35 mouse cellular contexts compared by ENCODE assay signal in the genomic region with DNA sequence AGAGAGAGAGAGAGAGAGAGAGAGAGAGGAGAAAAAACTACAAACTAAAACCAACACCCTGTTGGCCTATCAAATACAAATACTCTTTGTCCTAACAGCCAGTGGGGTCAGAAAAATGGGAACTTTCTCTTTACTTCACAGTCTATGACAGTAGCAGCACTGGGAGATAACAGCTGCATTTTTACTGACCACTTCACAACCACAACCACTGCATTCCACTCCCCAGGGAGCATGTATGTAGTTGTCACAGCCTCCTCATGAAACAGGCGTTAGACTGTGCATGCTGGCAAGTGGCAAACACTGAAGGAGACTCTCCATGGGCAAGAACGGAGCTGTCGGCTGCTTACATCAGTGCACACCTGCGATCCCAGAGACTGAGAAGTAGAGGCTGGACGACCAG.
"Had no signal": no experiment of that assay in that cellular context is flagged by ENCODE, and none has a peak within 500 bp of the region (broad histone marks: within the 10 kb centered on the region; RNA-seq: fewer than 3 reads in every experiment).

No protein-coding gene starts in this region.

- H3K36me3 ChIP-seq: heart, embryonic 12.5 days; heart, embryonic 13.5 days; heart, embryonic 15.5 days; hindbrain, embryonic 10.5 days; hindbrain, embryonic 12.5 days; hindbrain, embryonic 13.5 days; hindbrain, embryonic 15.5 days; intestine, embryonic 15.5 days; kidney, embryonic 15.5 days had no signal

- H3K9me3 ChIP-seq: heart, embryonic 12.5 days; heart, embryonic 13.5 days; heart, embryonic 15.5 days; hindbrain, embryonic 10.5 days; hindbrain, embryonic 12.5 days; hindbrain, embryonic 13.5 days; hindbrain, embryonic 15.5 days; intestine, embryonic 15.5 days; kidney, embryonic 15.5 days had no signal

- H3K27me3 ChIP-seq: heart, embryonic 12.5 days; heart, embryonic 13.5 days; heart, embryonic 15.5 days; hindbrain, embryonic 12.5 days; hindbrain, embryonic 13.5 days; hindbrain, embryonic 15.5 days; intestine, embryonic 15.5 days; kidney, embryonic 15.5 days had no signal

- H3K4me3 ChIP-seq: heart, embryonic 12.5 days; heart, embryonic 13.5 days; heart, embryonic 15.5 days; hindbrain, embryonic 10.5 days; hindbrain, embryonic 12.5 days; hindbrain, embryonic 13.5 days; hindbrain, embryonic 15.5 days; intestine, embryonic 15.5 days; kidney, embryonic 15.5 days; layer of hippocampus, adult 2 months; left cerebral cortex, adult 2 months had no signal

- H3K27ac ChIP-seq: heart, embryonic 13.5 days; heart, embryonic 15.5 days; hindbrain, embryonic 10.5 days; hindbrain, embryonic 12.5 days; hindbrain, embryonic 13.5 days; hindbrain, embryonic 14.5 days; hindbrain, embryonic 15.5 days; hindbrain, postnatal 0 days; intestine, embryonic 15.5 days; kidney, embryonic 15.5 days; kidney, postnatal 0 days; layer of hippocampus, adult 2 months; left cerebral cortex, adult 2 months had no signal

- H3K9ac ChIP-seq: heart, embryonic 12.5 days; heart, embryonic 13.5 days; heart, embryonic 15.5 days; hindbrain, embryonic 12.5 days; hindbrain, embryonic 13.5 days; hindbrain, embryonic 14.5 days; hindbrain, embryonic 15.5 days; intestine, embryonic 15.5 days; kidney, embryonic 15.5 days had no signal

- ATAC-seq: hindbrain, embryonic 16.5 days; hindbrain, postnatal 0 days; inflammation-experienced regulatory T-cells, adult 6 months; intestine, embryonic 15.5 days; intestine, embryonic 16.5 days; intestine, postnatal 0 days had no signal

- DNase-seq: heart, postnatal 10 days; heart, postnatal 14 days; heart, postnatal 36 days; heart, postnatal 4 days; kidney, adult 11 months; kidney, adult 18-20 months; kidney, adult 2 months; kidney, adult 8-10 months; kidney, adult 9 months; kidney, postnatal 10 days; kidney, postnatal 14 days; kidney, postnatal 25 days; kidney, postnatal 36 days; kidney, postnatal 4 days; layer of hippocampus, adult 9-11 months; layer of hippocampus, postnatal 36 days had no signal

- H3K4me2 ChIP-seq: heart, embryonic 11.5 days; heart, embryonic 12.5 days; heart, embryonic 13.5 days; heart, embryonic 15.5 days; hindbrain, embryonic 12.5 days; hindbrain, embryonic 13.5 days; hindbrain, embryonic 14.5 days; hindbrain, embryonic 15.5 days; intestine, embryonic 15.5 days; kidney, embryonic 15.5 days had no signal
